Mouse (Mus musculus) retina, embryonic 14.5 days (tissue): Measurements from ENCODE around the gene Jade2.

Experiments used
- DNase-seq: peaks from one replicate; pipeline ENCODE4 v3.0.0-alpha.2; 2015; ENCODE audit warnings: low spot score

The Jade2 gene

GRCm38 (mm10) chr11:51856616-51857080, 805 bp downstream of the Jade2 start:
- DNase-seq: peak; percentile 35

- DNase-seq: peak; percentile 72
Measured at GRCm38 (mm10) chr11:51855818-51856615, 1.4 kb downstream of the Jade2 start.

GRCm38 (mm10) chr11:51854981-51855817, 2.3 kb downstream of the Jade2 start:
- peak; percentile 92 for DNase-seq

- no peak for DNase-seq
Measured at GRCm38 (mm10) chr11:51852595-51852994, 4.9 kb downstream of the Jade2 start.

GRCm38 (mm10) chr11:51852091-51852521, 5.3 kb downstream of the Jade2 start:
- DNase-seq: no peak

GRCm38 (mm10) chr11:51850741-51851330, 6.6 kb downstream of the Jade2 start:
- no peak for DNase-seq

GRCm38 (mm10) chr11:51848324-51848723, 9.1 kb downstream of the Jade2 start:
- DNase-seq: no peak

GRCm38 (mm10) chr11:51847902-51848301, 9.6 kb downstream of the Jade2 start:
- DNase-seq: no peak

GRCm38 (mm10) chr11:51845981-51846883, 11.2 kb downstream of the Jade2 start:
- no peak for DNase-seq

- DNase-seq: no peak
Measured at GRCm38 (mm10) chr11:51844529-51845098, 12.8 kb downstream of the Jade2 start.

GRCm38 (mm10) chr11:51843898-51844297, 13.6 kb downstream of the Jade2 start:
- DNase-seq: no peak

- no peak for DNase-seq
Measured at GRCm38 (mm10) chr11:51843168-51843567, 14.3 kb downstream of the Jade2 start.

- no peak for DNase-seq
Measured at GRCm38 (mm10) chr11:51841149-51841548, 16.3 kb downstream of the Jade2 start.

GRCm38 (mm10) chr11:51840657-51841056, 16.8 kb downstream of the Jade2 start:
- no peak for DNase-seq

GRCm38 (mm10) chr11:51839973-51840372, 17.5 kb downstream of the Jade2 start:
- DNase-seq: no peak

- no peak for DNase-seq
Measured at GRCm38 (mm10) chr11:51839106-51839505, 18.3 kb downstream of the Jade2 start.

- DNase-seq: no peak
Measured at GRCm38 (mm10) chr11:51837164-51838153, 20.0 kb downstream of the Jade2 start.

- DNase-seq: no peak
Measured at GRCm38 (mm10) chr11:51836506-51836905, 20.9 kb downstream of the Jade2 start.

GRCm38 (mm10) chr11:51835598-51835997, 21.9 kb downstream of the Jade2 start:
- DNase-seq: no peak

- DNase-seq: no peak
Measured at GRCm38 (mm10) chr11:51834067-51834411, 23.4 kb downstream of the Jade2 start.
